Mouse (Mus musculus) left cerebral cortex, adult 2 months (tissue): Measurements from ENCODE around the gene Rab8b. TPM values are rescaled to one million over a fixed set of nuclear protein-coding genes. Genes with fewer than 3 reads are reported as not detected.

Source experiments
- DNase-seq, 2 experiments: peaks; one replicate each; pipeline ENCODE4 v3.0.0; 2021 to 2022; ENCODE audit warnings: low spot score in 2 of 2, mixed read lengths in 1 of 2; ENCODE audit errors: extremely low spot score in 1 of 2
- H3K27ac ChIP-seq: fragments of 200-600 bp; 2 replicates; pipeline ENCODE4 v1.8.1; 2022
- H3K4me3 ChIP-seq: fragments of 200-600 bp; 2 replicates; pipeline ENCODE4 v1.8.1; 2022
- CTCF ChIP-seq: fragments of 200-600 bp; IDR thresholded peaks from 2 replicates; pipeline ENCODE4 v1.8.1; 2022; ENCODE audit warnings: antibody characterized with exemption, mild to moderate bottlenecking, moderate library complexity
- intact Hi-C: fragments of 180-260 bp; cut with DNase I; formaldehyde crosslinking; loops from one replicate; pipeline ENCODE4 v1.15.1; 2025
- long read RNA-seq, 2 experiments: library from polyadenylated mRNA; stranded (forward); transcript quantifications; one replicate each; pipeline ENCODE4 v2.0.0; 2021; ENCODE audit warnings: borderline mapping rate in 2 of 2
- total RNA-seq, 2 experiments: library from RNA; stranded (reverse); gene quantifications; 2 replicates each; pipeline ENCODE4 v1.2.3; 2021

Rab8b gene
- 10 to 100 TPM; 30.7 to 32.1 TPM for total RNA-seq
- long read RNA-seq, experiment 1, full-length matches to known transcripts, result 35 of 41 reads
- long read RNA-seq, experiment 1, partial matches to known transcripts, result 0 of 41 reads
- long read RNA-seq, experiment 1, other reads (novel, unspliced or antisense), result 6 of 41 reads
- long read RNA-seq, experiment 2, full-length matches to known transcripts, result 26 of 33 reads
- long read RNA-seq, experiment 2, partial matches to known transcripts, result 1 of 33 reads
- long read RNA-seq, experiment 2, other reads (novel, unspliced or antisense), result 6 of 33 reads

DNA sequence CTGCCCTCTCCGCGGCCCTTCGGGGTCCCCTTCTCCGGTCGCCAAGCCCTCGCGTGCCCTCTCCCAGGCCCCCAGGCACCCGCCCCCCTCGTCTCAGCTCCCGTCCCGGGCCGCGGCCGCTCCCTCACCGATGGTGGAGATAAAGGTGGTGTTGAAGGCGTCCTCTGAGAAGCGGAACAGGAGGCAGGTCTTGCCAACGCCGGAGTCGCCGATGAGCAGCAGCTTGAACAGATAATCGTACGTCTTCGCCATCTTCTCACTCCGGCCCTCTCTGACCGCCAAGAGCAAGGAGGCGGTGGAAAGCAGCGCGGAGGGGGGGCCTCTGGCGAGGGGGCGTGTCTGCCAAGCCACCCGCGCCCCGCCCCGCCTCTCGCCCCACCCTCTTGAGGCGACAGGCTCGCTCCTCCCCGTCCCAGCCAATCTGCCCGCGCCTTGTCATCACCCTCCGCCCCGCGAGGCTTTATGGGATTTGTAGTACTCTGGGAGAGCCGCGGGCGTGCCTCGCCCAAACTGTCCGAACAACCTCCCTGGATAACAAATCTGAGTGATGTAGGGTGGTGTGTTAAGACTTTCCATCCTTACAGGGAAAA lies at the start of gene Rab8b:
TSS of gene Rab8b (minus strand) at position 306 of the 590 bp plus-strand sequence.
- H3K4me3 ChIP-seq, result peak within 1 kb of the TSS; percentile 94
- peak; percentile 96 for DNase-seq
- intact Hi-C loops, result loop anchor here (2.0 to 5.0 kb wide), 4 partner anchors 25 to 82 kb away; partner anchors contain the start of gene Lactb
- peak within 1 kb of the TSS; percentile 84 for H3K27ac ChIP-seq
- no peak for TF ChIP-seq CTCF

GRCm38 (mm10) chr9:66967492-66967891 lies 48.0 kb upstream of the Rab8b start:
- TF ChIP-seq CTCF, result no peak
- intact Hi-C loops, result no loop called here
- DNase-seq, result no peak
- H3K27ac ChIP-seq, result no peak overlapping the region
- H3K4me3 ChIP-seq, result no peak overlapping the region

GRCm38 (mm10) chr9:66961478-66961877 lies 42.0 kb upstream of the Rab8b start:
- TF ChIP-seq CTCF, result no peak
- intact Hi-C loops, result no loop called here
- DNase-seq, result no peak

GRCm38 (mm10) chr9:66957451-66957850 lies 38.0 kb upstream of the Rab8b start:
- TF ChIP-seq CTCF, result no peak
- Histone ChIP-seq H3K27ac (no peak overlapping the region), H3K4me3 (no peak overlapping the region)
- DNase-seq, result no peak
- intact Hi-C loops, result no loop called here

More at GRCm38 (mm10) chr9:66961478-66961877, 42.0 kb upstream of the Rab8b start:
- Histone ChIP-seq H3K4me3 (no peak overlapping the region), H3K27ac (no peak overlapping the region)

- intact Hi-C loops, result no loop called here
- Histone ChIP-seq H3K27ac (no peak overlapping the region), H3K4me3 (no peak overlapping the region)
- no peak for TF ChIP-seq CTCF
- no peak for DNase-seq
Measured at GRCm38 (mm10) chr9:66952886-66953285, 33.4 kb upstream of the Rab8b start.

- no peak for DNase-seq
- no peak overlapping the region for H3K4me3 ChIP-seq
- H3K27ac ChIP-seq, result no peak overlapping the region
- intact Hi-C loops, result no loop called here
- no peak for TF ChIP-seq CTCF
Measured at GRCm38 (mm10) chr9:66952321-66952720, 32.8 kb upstream of the Rab8b start.

GRCm38 (mm10) chr9:66948536-66948935 lies 29.0 kb upstream of the Rab8b start:
- intact Hi-C loops, result loop anchor here (10.0 kb wide), 1 partner anchor 96 kb away; the partner anchor contains the start of gene Tpm1
- no peak for TF ChIP-seq CTCF
- H3K4me3 ChIP-seq, result no peak overlapping the region
- no peak for DNase-seq
- no peak overlapping the region for H3K27ac ChIP-seq

GRCm38 (mm10) chr9:66945647-66946641 lies 26.5 kb upstream of the Rab8b start, which contains the start of gene Rps27l:
Rps27l (plus strand) TSS chr9:66946086.
- peak; percentile 1; the same call in 1 of the 2 replicates for TF ChIP-seq CTCF
- H3K27ac ChIP-seq, result peak within 1 kb of the TSS; percentile 95
- DNase-seq, result peak; percentile 89
- peak within 1 kb of the TSS; percentile 81 for H3K4me3 ChIP-seq
- intact Hi-C loops, result loop anchor here (2.0 to 10.0 kb wide), 3 partner anchors 27 to 99 kb away; partner anchors contain the start of genes Lactb, Rab8b and Tpm1

- no peak for DNase-seq
- Histone ChIP-seq H3K27ac (peak overlapping the region; percentile 95), H3K4me3 (peak overlapping the region; percentile 81)
- intact Hi-C loops, result loop anchor here (2.0 to 10.0 kb wide), 2 partner anchors 26 to 100 kb away; partner anchors contain the start of genes Rab8b and Tpm1
- no peak for TF ChIP-seq CTCF
Measured at GRCm38 (mm10) chr9:66945161-66945560, 25.7 kb upstream of the Rab8b start.

GRCm38 (mm10) chr9:66938836-66939235 lies 19.3 kb upstream of the Rab8b start:
- DNase-seq, result peak in 1 of 2 experiments; percentile 16
- no peak overlapping the region for H3K4me3 ChIP-seq
- peak; percentile 83 for TF ChIP-seq CTCF
- no peak overlapping the region for H3K27ac ChIP-seq
- intact Hi-C loops, result loop anchor here (5.0 kb wide), 3 partner anchors 87 to 292 kb away; no protein-coding TSS in a partner anchor

GRCm38 (mm10) chr9:66937507-66937906 lies 18.0 kb upstream of the Rab8b start:
- Histone ChIP-seq H3K4me3 (no peak overlapping the region), H3K27ac (no peak overlapping the region)
- DNase-seq, result no peak
- intact Hi-C loops, result loop anchor here (5.0 kb wide), 3 partner anchors 85 to 290 kb away; no protein-coding TSS in a partner anchor
- no peak for TF ChIP-seq CTCF
